Mouse (Mus musculus) thymus, adult 2 months (tissue): ENCODE results near the gene Ppm1g. TPM values are rescaled to one million over a fixed set of nuclear protein-coding genes. Genes with fewer than 3 reads are reported as not detected.

ENCODE experiments used
- DNase-seq: peaks from one replicate; pipeline ENCODE4 v3.0.0; 2021
- H3K27ac ChIP-seq: fragments of 200-500 bp; 2 replicates; pipeline ENCODE4 v1.5.1; 2012; ENCODE audit warnings: low read length, control low read depth; ENCODE audit not compliant: control insufficient read depth, insufficient read depth
- H3K27me3 ChIP-seq: fragments of 200-500 bp; 2 replicates; pipeline ENCODE4 v1.6.1; 2012; ENCODE audit warnings: mild to moderate bottlenecking, low read length, moderate library complexity, mixed read lengths; ENCODE audit not compliant: control insufficient read depth, insufficient read depth
- H3K36me3 ChIP-seq: fragments of 200-500 bp; 2 replicates; pipeline ENCODE4 v1.6.1; 2012; ENCODE audit warnings: mild to moderate bottlenecking, low read length, moderate library complexity; ENCODE audit not compliant: control insufficient read depth, insufficient read depth
- H3K4me1 ChIP-seq: fragments of 200-500 bp; replicated peaks from 2 replicates; pipeline ENCODE4 v1.6.1; 2012; ENCODE audit warnings: low read length; ENCODE audit not compliant: control insufficient read depth, insufficient read depth
- H3K4me3 ChIP-seq: fragments of 200-500 bp; 2 replicates; pipeline ENCODE4 v1.5.1; 2012; ENCODE audit warnings: mild to moderate bottlenecking, low read length, control low read depth, moderate library complexity; ENCODE audit not compliant: control insufficient read depth, insufficient read depth
- CTCF ChIP-seq: fragments of 200-500 bp; IDR thresholded peaks from 2 replicates; pipeline ENCODE4 v1.5.1; 2012; ENCODE audit warnings: mild to moderate bottlenecking, control low read depth, low read length, moderate library complexity, borderline replicate concordance; ENCODE audit not compliant: control insufficient read depth, poor library complexity, insufficient read depth; ENCODE audit errors: extremely low read depth
- POLR2A ChIP-seq: fragments of 200-500 bp; IDR thresholded peaks from 2 replicates; pipeline ENCODE4 v1.6.1; 2012; ENCODE audit warnings: mild to moderate bottlenecking, low read length, control low read depth, moderate library complexity; ENCODE audit not compliant: control insufficient read depth, poor library complexity, insufficient read depth; ENCODE audit errors: extremely low read depth
- WGBS: fragments of 180-500 bp; shearing (Covaris S2); methylation state at CpG from one replicate; pipeline ENCODE4 v1.1.7; 2018; 5-methylcytosine and 5-hydroxymethylcytosine counted together
- polyA plus RNA-seq: library from polyadenylated mRNA; depleted of rRNA; stranded (reverse); fragments of >200 nt; gene quantifications from 2 replicates; pipeline ENCODE4 v1.2.3, GENCODE M21; 2012

Gene Ppm1g
- polyA plus RNA-seq, 1 experiment: 122 TPM

DNA sequence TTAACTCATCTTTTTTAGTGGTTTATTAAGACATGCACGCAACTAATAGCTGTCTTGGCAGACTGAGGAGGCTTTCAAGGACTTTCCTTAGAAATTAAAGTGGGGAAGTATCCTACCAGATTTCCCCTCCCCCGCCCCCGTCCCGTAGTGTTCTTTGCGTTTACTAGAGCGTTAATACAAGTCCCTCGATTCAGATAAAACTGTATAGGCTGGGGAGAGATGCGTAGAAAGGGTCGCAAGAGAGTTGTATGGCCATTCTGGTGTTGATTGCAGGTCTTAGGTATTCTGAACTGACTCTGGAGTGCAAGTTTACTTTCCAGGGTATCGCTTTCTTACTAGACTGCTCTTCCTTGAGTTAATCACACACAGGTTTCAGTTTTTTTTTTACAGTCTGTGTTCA, 21.7 kb upstream of the Ppm1g start:
- Histone ChIP-seq H3K36me3 (peaks cover 34% of the 10 kb centered on the region), H3K27me3 (no peaks in the 10 kb centered on the region), H3K27ac (no peak overlapping the region), H3K4me3 (no peak overlapping the region), H3K4me1 (peaks cover 8% of the 10 kb centered on the region)
- WGBS: 39% methylated on average over 10 of the region's 10 CpGs
- DNase-seq: no peak
- TF ChIP-seq POLR2A: no peak
- no peak for TF ChIP-seq CTCF

DNA sequence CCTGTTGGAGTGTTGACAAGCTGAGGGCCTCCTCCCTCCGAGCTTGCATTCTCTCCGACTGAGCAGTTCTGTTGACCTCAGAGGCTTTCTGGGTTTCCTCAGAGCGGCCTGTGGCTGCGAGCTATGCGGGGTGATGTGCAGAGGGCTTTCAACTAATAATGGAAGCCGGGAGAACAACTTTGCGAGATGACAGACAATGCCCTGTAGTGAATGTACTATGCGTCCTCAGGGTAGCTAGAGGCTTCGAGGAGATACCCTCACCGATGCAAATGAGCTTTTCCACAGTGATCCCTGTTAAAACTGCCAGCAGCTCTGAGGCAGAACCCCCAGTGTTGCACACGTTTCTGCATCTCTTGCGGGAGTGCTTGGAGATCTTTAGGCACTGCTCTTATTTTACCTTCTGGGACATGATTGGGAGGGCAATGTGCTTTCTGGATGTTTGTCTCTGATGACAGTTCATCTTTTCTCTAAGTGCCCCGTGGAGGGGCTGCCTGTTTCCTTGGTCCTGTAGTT, 21.1 kb upstream of the Ppm1g start:
- TF ChIP-seq POLR2A (no peak), CTCF (no peak)
- 2% methylated on average over 13 of the region's 13 CpGs for WGBS

DNA sequence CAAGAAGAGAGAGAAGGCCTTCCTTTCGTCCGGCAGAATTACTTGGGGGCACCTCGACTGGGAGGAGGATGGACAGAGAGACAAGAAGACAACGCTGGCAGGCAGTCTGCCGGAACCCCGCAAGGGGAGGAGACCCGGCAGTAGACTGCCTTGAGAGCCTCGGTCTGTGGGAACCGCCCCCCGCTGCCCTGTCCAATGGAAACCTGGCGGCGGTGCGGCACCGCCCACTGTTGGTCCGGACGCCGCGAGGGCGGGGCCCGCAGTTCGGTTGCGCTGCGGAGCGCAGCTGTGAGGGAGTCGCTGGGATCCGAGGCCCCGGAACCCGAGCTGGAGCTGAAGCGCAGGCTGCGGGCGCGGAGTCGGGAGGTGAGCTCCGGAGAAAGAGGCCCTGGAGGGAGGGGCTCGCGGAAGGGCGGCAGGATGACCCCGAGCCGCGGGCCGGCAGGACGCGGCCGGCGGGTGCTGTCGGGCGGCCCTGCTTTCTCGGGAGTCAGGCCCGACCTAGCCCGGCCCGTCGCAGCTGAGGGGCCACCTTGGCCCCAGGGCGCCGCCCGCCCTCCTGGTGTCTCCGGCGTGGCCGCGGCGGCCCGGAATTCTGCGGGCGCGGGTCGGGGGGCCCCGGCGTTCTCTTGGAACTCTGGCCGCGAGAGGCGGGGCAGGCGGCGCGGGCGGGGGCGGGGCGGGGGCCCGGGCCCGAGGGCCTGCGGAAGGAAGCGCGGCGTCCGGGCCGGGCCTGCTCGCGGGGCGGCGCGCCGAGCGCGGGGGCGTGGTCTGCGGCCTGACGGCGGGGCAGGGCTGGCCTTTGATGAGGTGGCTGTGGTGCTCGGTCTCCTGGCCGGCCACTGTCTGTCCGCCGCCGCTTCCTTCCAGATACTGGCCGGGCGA, 20.4 kb upstream of the Ppm1g start, which contains the start of the genes Nrbp1 and Gm9970:
Nrbp1 (plus strand) TSS at position 228 of the 885 bp plus-strand sequence.
Gm9970 (minus strand) TSS at position 596 of the 885 bp plus-strand sequence.
- under 1% methylated on average over 100 of the region's 103 CpGs for WGBS
- TF ChIP-seq POLR2A: peak; percentile 97
- TF ChIP-seq CTCF: no peak
- peak; percentile 96 for DNase-seq
- Histone ChIP-seq H3K4me3 (peak within 1 kb of the TSS; percentile 89), H3K36me3 (peaks cover 21% of the 10 kb centered on the region), H3K4me1 (peaks cover 8% of the 10 kb centered on the region), H3K27me3 (no peaks in the 10 kb centered on the region), H3K27ac (peak within 1 kb of the TSS; percentile 58)

More for the DNA sequence above, 21.1 kb upstream of the Ppm1g start:
- Histone ChIP-seq H3K4me1 (peaks cover 8% of the 10 kb centered on the region), H3K27ac (peak overlapping the region; percentile 29; the same call in 1 of the 2 replicates), H3K27me3 (no peaks in the 10 kb centered on the region), H3K36me3 (peaks cover 28% of the 10 kb centered on the region), H3K4me3 (peak overlapping the region; percentile 89)
- DNase-seq: no peak

DNA sequence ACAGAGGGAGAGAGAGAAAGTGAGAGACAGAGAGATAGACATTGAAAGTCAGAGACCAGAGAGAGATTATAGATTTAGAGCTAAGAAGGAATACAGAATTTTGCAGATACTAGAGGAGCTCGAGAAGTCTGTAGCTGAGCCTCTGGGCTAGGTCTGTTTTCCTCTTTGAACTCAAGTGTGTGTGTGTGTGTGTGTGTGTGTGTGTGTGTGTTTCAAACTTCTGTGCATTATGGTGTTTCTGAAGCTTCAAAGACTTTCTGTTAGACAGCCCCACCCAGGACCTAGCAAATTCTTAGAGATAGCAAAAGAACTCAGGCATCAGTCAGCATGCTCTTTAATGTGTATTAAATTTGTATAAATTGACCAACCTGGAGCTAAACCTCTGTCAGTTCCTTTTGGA, 6.2 kb upstream of the Ppm1g start:
- WGBS: 56% methylated on average over 1 of the region's 1 CpGs
- DNase-seq: no peak
- Histone ChIP-seq H3K27ac (no peak overlapping the region), H3K27me3 (no peaks in the 10 kb centered on the region), H3K36me3 (no peaks in the 10 kb centered on the region), H3K4me3 (no peak overlapping the region), H3K4me1 (no peaks in the 10 kb centered on the region)
- TF ChIP-seq POLR2A: no peak
- TF ChIP-seq CTCF: no peak

DNA sequence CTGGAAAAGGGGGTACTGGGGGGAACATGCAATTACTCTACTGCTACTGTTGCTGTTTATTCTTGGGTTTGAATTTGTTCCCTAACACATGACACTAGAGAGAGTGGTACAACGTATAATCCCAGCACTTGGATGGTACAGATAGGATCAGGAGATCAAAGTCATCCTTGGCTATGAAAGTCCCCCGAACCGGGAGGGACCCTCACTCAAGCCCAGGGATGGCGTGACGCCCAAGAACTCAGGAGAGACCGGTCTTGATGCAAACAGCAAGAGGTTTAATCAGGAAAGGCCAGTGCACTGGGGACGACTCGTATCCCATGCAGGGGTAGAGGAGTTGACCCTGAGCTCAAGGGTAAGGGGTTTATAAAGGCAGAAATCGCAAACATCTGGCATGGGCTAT, 2.2 kb upstream of the Ppm1g start:
- no peak for TF ChIP-seq POLR2A
- TF ChIP-seq CTCF: no peak
- Histone ChIP-seq H3K27ac (no peak overlapping the region), H3K27me3 (no peaks in the 10 kb centered on the region), H3K4me1 (peaks cover 9% of the 10 kb centered on the region), H3K36me3 (no peaks in the 10 kb centered on the region), H3K4me3 (no peak overlapping the region)
- DNase-seq: no peak
- WGBS: 98% methylated on average over 9 of the region's 9 CpGs

DNA sequence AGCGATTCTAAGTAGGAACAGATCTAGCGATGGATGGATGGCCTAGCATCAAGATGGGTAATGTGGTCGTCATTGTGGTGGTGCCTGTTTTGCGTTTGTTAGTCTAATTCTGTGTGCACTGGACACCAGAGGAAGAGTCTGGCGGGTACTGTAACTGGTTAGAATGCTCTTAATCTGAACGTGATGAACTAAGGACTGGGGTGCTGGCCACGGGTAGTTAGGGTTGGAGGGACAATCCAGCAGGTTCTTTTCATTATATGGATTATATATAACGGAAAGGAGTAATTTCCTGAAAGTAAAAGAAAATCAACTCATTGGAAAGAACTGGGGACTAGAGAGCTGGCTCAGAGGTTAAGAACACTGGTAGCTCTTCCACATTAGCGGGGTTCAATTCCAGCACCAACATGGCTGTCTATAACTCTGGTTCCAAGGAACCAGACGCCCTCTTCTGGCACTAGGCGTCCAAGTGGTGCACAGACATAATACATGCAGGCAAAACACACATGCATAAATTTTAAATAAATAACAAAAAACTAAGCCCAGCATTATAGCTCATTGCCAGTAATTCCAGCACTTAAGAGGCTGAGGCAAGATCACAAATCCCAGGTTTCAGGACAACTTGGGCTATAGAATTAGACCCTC, 938 bp upstream of the Ppm1g start:
- 44% methylated on average over 11 of the region's 11 CpGs for WGBS
- Histone ChIP-seq H3K4me1 (peaks cover 9% of the 10 kb centered on the region), H3K27me3 (no peaks in the 10 kb centered on the region), H3K4me3 (peak overlapping the region; percentile 81), H3K36me3 (no peaks in the 10 kb centered on the region), H3K27ac (peak overlapping the region; percentile 60)
- peak; percentile 32 for DNase-seq
- TF ChIP-seq POLR2A (no peak), CTCF (no peak)
